Mouse (Mus musculus): ENCODE measurements around the gene Inpp4a.

The Inpp4a gene

GRCm38 (mm10) chr1:37299540-37300491 lies at the start of gene Inpp4a:
TSS of gene Inpp4a (plus strand) at chr1:37299865.
- peak; percentile 97 for DNase-seq

GRCm38 (mm10) chr1:37250643-37251310 lies 48.9 kb upstream of the Inpp4a start:
- DNase-seq: peak; percentile 73

GRCm38 (mm10) chr1:37258443-37258842 lies 41.2 kb upstream of the Inpp4a start:
- DNase-seq: no peak

DNA sequence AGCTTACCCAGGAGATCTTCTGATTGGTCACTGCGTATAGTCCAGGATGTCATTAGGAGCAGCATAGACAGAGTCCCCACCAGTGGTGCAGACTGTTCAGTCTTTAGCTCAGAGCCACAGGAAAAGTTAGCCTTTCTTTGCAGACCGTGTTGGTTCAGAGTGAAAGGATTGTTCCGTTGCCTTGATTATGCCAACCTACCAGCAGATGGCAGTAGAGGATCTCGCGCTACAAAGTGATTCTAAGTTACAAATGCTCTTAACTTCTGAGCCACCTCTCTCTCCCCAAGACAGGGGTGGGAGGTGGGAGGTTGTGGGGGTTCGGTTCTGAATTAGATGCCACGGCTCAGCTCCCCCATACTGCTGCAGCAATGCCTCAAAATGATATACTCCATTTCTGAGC lies 27.2 kb upstream of the Inpp4a start:
- DNase-seq: peak; percentile 29

DNA sequence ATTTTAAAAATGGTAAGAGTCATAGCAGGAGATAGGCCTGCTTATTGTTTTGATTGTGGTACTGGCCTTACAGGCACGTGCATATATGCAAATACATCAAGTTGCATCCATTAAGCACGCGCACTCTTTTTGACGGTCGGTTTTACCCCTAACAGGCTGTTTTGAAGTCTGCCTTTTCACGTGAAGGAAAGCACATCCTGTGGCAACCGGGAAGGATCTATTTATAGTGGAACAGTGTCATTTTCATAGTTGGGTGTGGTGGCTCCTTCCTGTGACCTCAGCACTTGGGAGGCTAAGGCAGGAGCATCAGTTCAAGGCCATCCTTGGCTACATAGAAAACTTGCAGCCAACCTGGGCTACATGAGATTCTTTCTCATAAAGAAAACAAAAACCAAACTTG lies 13.1 kb upstream of the Inpp4a start:
- no peak for DNase-seq

DNA sequence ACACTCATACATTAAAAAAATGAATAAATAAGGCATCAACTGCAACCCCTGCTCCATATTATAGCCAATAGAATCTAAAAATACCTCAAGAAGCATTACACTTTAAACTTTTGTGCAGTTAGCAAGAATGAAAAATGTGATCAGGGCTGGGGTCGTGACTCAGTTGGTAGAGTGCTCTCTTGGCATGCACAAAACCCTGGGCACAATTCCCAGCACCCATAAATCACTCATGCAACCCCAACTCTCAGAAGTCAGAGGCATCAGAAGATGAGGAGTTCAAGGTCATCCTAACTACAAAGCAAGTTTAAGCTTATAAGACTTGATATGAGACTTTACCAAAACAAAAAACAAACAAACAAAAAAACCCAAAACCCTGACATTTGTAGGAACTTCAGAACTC lies 11.9 kb upstream of the Inpp4a start:
- DNase-seq: no peak

GRCm38 (mm10) chr1:37288181-37288935 lies 11.3 kb upstream of the Inpp4a start:
- DNase-seq: no peak

DNA sequence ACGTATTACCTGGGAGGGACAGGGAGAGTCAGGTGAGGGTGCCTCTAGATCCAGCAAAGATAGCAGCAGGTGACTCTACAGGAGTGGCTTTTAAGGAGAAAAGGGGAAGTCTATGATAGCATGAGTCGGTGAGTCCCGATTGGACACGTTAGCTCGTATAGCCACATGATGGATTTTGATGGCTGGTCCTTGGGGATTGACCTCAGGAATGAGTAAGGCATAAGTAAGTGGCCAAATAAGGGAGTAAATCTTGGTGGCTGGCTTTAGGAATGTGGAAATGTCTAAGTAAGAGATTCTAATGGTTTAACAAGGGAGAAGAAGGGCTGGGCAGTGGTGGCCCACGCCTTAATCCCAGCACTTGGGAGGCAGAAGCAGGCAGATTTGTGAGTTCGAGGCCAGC lies 10.7 kb upstream of the Inpp4a start:
- no peak for DNase-seq

DNA sequence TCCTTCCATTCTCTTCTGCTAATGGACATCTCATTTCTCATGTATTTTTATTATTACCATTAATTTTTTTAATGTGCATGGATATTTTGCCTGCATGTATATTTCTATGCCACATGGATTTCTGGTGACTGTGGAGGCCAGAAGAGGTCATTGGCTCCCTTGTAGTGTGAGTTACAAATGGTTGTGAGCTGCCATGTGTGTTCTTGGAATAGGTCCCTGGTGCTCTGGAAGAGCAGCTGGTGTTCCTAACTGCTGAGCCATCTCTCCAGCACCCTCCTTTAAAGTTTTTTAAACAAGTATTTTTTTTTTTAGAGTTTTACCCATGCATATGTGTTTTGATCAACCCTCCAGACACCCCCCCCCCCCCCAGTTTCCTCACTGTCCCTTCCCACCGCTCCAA lies 3.3 kb upstream of the Inpp4a start:
- no peak for DNase-seq

GRCm38 (mm10) chr1:37298904-37299303 lies 761 bp upstream of the Inpp4a start:
- no peak for DNase-seq

- no peak for DNase-seq
These were observed 985 bp downstream of the Inpp4a start for GRCm38 (mm10) chr1:37300650-37301049.

GRCm38 (mm10) chr1:37302801-37303200 lies 3.1 kb downstream of the Inpp4a start:
- DNase-seq: no peak

- DNase-seq: no peak
These were observed 6.1 kb downstream of the Inpp4a start for GRCm38 (mm10) chr1:37305691-37306287.

DNA sequence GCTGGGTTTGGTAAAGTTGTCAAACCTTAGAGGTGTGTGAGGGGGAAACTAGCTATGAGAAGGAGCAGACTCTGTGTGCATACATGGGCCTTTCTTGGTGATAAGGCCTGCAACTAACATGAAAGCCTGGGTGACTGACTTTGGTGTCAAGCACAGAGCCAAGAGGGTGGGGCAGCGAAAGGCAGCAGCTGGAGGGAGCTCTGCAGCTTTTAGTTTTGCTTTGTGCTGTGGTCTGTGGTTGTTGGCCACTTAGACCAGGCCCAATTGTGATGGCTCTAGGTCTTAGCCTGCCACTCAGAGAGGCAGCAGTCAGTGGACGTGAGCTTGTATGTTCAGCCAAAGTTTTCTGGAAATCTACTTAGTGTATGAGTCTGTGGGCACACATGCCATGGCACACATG lies 7.9 kb downstream of the Inpp4a start:
- no peak for DNase-seq

DNA sequence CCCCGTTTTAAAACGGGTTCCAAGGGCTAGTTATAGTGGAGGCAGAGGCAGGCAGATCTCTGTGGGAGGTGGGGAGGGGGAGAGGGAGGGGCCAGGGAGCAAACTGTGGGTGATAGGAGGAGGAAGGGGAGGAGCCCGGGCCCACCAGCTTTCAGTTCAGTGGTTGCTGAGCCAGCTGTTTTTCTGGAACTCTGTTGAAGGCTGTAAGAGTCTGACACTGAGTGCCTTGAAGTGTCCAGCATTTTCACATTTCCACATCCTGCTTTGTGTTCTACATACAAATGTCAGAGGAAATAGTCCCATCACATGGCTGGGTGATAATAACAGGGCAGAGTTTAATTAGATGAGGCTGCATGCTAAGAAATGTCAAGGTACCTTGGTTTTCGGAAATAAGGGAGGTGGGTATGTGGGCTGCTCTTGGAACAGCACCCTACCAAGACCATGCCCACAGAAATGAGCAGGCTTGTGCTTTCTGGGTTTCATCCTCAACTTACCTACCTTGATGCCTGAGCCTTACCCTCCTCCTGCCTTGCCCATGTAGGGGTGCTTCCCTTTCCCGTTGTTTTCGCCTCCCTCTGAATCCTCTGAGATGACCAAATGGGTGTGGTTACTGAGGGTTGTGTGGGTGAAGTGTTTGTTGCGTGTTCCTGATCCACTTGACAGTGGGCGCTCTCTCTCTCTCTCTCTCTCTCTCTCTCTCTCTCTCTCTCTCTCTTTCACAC lies 8.5 kb downstream of the Inpp4a start:
- no peak for DNase-seq

- no peak for DNase-seq
These were observed 9.1 kb downstream of the Inpp4a start for GRCm38 (mm10) chr1:37308743-37309100.

DNA sequence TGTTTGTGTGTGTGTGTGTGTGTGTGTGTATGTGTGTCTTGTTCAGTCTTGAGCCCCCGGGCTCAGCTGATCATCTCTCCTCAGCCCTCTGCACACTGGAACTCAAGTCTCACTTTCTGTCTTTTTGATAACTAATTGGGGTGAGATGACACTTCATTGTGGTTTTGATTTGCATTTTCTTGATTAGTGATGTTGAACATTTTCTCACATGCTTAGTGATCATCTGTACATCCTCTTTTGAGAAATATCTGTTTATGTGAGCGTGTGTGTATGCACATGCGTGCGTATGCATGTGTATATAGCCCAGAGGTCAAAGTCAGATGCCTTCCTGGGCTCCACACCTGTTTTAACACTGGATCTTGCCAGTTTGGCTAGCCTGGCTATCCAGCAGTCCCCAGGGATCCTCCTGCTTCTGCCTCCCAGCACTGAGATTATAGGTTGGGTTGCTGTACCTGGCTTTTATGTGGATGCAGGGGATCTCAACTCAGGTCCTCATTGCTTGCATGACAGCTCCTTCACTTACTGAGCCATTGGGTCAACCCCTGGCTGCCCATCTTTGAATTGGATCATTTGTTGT lies 10.4 kb downstream of the Inpp4a start:
- DNase-seq: no peak

- DNase-seq: no peak
These were observed 14.7 kb downstream of the Inpp4a start for GRCm38 (mm10) chr1:37314338-37314737.

- DNase-seq: no peak
These were observed 18.1 kb downstream of the Inpp4a start for GRCm38 (mm10) chr1:37317644-37318285.

DNA sequence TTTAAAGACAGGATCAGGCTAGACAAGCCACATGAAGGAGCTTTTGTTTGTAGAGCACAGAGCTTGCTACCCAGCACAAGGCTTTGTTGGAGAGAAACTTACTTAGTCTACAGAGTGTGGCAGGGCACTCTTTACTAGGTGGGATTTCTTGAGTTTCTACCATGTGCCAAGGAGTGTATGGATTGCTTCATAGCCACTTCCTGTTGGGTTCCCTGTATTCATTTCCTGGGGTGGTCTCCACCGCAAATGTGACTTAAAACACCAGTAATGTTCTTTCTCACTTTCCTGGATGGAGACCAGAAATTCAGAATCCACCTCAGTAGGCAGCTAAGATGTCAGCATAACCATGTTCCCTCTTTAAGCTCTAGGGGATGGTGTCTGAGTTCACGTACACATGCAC lies 18.9 kb downstream of the Inpp4a start:
- no peak for DNase-seq

DNA sequence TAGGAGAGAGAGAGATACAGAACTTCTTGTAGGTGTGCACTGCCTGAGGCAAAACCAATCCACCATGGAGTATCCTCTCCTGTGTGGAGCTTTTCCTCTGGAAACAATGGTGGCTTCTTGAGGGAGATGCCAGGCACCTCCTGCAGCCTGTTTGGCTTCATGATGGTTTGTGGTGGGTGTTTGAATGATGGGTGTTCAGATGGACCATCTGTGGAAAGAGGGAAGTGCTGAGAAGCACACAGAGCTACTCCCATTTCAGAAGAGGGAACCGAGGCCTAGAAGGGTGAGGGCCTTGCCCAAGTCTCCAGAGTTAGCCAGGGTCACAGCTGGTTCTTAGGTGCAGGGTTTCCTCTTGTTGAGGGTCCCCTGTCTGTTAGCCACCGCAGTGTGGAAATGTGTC lies 23.0 kb downstream of the Inpp4a start:
- DNase-seq: no peak
